Mouse (Mus musculus) T-helper 1 cell (primary cell): ENCODE data around the gene Arhgef11.
"Not testable (repeated sequence)": the region's sequence is repeated elsewhere in the genome, so short reads cannot be mapped to it uniquely, and the experiment has no call there.

Experiments used
- in situ Hi-C: fragments of 300-600 bp; cut with MboI, MseI; formaldehyde crosslinking; loops from one replicate; pipeline ENCODE4 v1.15.1; 2025; ENCODE audit warnings: high pct_unique_total_duplicates

Arhgef11 gene

GRCm38 (mm10) chr3:87616957-87617810 is at the start of gene Arhgef11:
Gene Arhgef11 (plus strand): TSS chr3:87617559.
- in situ Hi-C loops = no loop called here

DNA sequence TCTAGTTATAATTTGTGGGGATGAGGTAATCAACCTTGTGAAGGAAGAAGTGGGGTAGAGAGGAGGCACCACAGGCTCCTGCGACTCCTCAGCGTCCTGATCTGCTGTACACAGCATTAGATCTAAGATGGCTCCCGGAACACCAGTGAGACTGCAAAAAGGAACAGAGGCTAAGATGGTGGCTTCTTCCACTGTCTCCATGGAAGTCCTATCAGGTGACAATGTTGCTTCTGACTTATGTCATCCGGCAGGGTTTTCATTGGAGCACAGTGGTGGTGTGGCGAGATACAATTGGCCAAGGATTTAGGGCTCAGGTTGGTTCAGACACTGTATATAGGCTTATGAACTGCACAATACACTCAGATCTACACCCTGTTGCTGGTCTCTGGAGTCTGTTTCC is 48.7 kb upstream of the Arhgef11 start:
- in situ Hi-C loops = loop anchor here (10.0 kb wide), 1 partner anchor 324 kb away; no protein-coding TSS in a partner anchor

GRCm38 (mm10) chr3:87575766-87576165 is 41.6 kb upstream of the Arhgef11 start:
- in situ Hi-C loops = no loop called here

GRCm38 (mm10) chr3:87582259-87582658 is 35.1 kb upstream of the Arhgef11 start:
- in situ Hi-C loops = no loop called here

- in situ Hi-C loops = no loop called here
These were observed 23.6 kb upstream of the Arhgef11 start for GRCm38 (mm10) chr3:87593793-87594192.

DNA sequence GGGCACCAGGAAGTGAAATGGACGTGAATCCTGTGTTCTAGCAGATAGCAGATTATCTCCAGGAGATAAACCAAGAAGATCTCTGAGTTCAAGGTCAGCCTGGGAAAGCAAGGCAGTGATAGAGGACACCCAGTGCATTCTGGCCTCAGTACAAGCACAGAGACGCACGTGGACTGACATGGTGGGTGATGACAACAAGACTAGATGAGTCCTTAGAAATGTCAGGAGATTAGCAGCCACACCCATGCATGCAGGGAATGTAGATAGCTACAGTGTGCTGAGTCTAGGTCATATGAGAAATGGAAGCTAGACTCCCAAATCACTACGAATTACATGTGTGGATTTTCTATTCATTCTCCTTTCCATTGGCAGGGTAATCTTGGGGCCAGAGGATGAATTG is 22.0 kb upstream of the Arhgef11 start:
- in situ Hi-C loops = not testable (repeated sequence)

DNA sequence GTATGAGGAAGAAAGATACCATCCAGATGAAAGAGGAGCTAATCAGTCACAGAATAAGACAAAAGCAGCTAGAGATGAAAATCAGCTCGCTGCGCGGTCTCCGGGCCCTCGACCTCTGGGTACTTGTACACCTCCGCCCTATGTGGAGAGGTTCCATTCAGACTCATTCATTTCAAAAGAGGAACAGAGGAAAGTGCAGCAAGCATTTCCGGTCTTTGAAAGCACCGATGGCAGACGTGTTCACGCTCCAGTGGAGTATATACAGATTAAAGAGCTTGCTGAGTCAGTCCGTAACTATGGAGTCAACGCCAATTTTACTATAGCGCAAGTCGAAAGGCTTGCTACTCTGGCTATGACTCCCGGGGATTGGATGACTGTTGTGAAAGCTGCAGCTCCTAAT is 16.3 kb upstream of the Arhgef11 start:
- in situ Hi-C loops = loop anchor here (10.0 kb wide), 1 partner anchor 1006 kb away; no protein-coding TSS in a partner anchor

DNA sequence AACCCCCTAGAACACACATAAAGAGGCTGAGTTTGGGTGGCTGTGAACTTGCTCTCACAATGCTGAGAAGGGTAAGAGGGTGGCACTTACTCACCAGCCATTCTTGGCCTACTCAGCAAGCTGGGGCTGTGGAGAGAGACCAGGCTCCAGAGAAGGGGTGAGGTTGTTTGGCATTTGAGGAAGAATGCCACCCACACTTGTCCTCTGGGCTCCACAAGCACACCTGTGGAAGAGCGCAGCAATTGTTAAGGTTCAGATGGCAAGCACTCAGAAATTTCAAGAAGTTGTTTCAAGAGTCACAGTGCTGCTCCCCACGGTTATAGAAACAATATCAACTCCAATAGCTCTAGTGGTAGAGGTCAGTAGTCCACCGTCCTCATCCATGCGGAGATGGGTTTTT is 1.0 kb upstream of the Arhgef11 start:
- in situ Hi-C loops = no loop called here

- in situ Hi-C loops = no loop called here
These were observed 412 bp downstream of the Arhgef11 start for GRCm38 (mm10) chr3:87617811-87618130.

DNA sequence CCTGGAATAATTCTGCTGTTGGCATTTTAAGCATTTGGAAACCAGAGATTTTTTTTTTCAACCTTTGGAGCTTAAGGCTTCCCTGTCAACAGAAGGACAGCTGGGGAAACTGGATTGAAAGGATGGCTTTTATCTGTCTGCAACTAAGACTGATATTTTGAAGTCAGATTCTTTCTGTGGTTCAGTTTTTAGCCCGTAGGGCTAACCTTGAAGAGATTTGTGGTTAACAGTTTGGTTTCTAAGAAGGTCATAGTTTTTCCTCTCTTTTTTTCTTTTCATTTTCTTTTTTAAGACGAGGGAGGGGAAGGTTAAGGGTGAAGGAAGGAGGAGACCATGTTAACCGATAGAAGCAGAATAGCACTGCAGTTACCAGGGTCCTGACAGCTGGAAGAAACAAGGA is 881 bp downstream of the Arhgef11 start:
- in situ Hi-C loops = no loop called here

DNA sequence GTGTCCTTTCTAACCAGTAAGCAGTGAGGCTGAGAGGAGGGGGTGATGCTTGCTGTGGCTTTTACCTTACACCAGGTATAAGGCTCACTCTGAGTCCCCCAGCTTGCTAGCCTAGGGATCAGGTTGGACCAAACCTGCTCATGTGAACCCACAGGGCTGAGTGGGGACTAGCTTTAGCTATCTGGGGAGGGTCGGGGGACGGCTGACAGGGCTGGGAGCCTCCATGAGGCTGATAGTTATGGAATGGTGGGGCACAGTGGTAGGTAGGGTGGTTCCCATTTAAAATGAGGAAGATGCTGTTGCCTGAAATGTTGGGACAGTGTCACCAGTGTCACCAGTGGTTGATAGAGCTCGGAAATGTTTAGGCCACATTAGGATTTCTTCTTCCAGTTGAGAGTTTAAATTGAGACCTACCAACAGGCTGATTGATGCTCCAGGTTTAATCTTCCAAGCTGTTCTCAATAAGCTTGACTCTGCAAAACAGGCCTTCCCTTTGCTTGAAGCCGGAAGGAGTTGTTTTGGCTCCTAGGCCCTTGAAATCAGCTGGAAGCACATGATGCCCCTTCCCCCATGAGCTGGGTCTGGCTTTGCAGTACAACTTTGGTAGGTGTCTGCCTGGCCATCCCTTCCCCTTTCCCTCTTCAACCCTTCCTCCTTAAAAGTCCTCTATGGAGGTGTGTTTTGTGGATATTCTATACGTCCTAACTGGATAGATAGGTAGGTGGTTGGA is 1.8 kb downstream of the Arhgef11 start:
- in situ Hi-C loops = no loop called here

GRCm38 (mm10) chr3:87620218-87620891 is 3.0 kb downstream of the Arhgef11 start:
- in situ Hi-C loops = no loop called here

DNA sequence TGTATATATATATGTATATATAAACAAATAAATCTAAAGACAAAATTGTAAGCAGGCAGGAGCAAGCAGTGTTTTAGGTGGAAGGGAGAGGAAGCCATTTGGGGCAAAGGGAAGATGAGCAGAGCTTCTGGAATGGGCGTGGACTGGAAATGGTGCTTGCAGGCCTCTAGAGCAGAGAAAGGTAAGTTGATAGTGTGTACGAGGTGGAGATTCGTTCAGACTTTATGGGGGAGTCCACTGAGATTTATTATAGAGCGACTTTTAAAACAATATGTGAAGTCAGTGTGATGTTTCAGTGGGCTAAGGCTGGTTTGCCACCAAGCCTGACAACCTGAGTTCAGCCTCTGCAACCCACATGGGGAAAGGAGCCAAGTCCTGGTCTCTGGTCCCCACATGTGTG is 7.5 kb downstream of the Arhgef11 start:
- in situ Hi-C loops = no loop called here

- in situ Hi-C loops = no loop called here
These were observed 13.5 kb downstream of the Arhgef11 start for GRCm38 (mm10) chr3:87630899-87631298.

GRCm38 (mm10) chr3:87631408-87631807 is 14.0 kb downstream of the Arhgef11 start:
- in situ Hi-C loops = no loop called here

GRCm38 (mm10) chr3:87635514-87635913 is 18.2 kb downstream of the Arhgef11 start:
- in situ Hi-C loops = no loop called here

DNA sequence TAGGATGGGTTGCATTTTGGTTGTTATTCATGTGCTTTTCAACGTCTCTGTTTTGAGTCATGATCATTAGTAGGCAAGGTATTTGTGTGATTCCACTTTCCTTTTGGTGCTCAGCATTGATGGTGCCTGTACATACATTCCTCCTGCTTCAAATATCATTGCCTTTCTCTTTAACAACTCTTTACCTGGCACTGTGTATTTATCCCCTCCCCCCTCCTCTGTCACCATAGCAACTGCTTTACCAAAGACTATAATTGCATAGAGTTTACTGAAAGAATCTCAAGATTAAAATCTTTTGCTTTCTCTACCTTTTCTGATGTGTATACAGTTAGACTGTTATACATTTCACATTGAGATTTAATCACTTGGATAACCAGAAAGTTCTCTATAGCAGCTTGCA is 26.1 kb downstream of the Arhgef11 start:
- in situ Hi-C loops = no loop called here

GRCm38 (mm10) chr3:87646174-87646573 is 28.8 kb downstream of the Arhgef11 start:
- in situ Hi-C loops = no loop called here

GRCm38 (mm10) chr3:87649063-87649462 is 31.7 kb downstream of the Arhgef11 start:
- in situ Hi-C loops = no loop called here

DNA sequence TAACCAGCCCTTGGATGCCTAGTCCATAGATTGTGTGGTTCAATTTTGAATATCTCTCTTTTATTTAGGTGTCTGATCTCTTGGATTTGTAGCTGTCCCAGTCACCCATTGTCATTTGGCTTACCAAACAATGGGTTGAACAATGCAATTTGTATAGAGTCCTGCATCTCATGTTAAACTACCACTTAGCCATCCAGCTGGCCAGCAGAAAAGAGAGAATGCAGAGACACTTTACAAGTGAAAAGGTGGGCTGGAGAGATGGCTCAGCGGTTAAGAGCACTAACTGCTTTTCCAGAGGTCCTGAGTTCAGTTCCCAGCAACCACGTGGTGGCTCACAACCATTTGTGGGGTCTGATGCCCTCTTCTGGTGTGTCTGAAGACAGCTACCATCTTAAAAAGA is 41.0 kb downstream of the Arhgef11 start:
- in situ Hi-C loops = no loop called here

- in situ Hi-C loops = no loop called here
These were observed 42.5 kb downstream of the Arhgef11 start for GRCm38 (mm10) chr3:87659692-87660429.

DNA sequence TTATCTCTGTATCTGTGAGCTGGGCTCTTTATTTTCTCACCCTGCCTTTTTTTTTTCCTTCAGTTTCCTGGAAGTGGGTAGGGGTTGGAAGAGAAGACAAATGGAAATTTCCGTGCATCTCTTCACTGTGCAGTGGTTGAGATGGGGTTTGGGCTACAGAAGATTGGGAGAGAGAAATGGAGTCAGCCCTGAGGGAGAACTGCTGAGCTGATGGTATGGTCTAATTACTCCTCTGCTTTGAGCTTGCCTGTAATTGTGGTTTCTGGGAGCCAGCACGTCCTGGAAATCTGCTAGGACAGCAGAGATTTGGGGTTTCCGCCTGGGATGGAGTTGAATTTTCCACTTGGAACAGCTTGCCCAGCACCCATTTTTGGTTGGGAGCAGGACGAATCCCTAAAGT is 43.1 kb downstream of the Arhgef11 start:
- in situ Hi-C loops = no loop called here
